Mouse (Mus musculus): Measurements from ENCODE around the gene Tagln2.
A peak's percentile ranks its signal among the peaks of the same experiment; 100 is the strongest.

Tagln2 gene

GRCm38 (mm10) chr1:172481540-172482280, 18.1 kb upstream of the Tagln2 start, which contains the start of gene Igsf9:
Gene Igsf9 (plus strand): TSS chr1:172481788.
- DNase-seq (ENCODE audit: low spot score): peak; percentile 90

GRCm38 (mm10) chr1:172482518-172483360, 17.1 kb upstream of the Tagln2 start:
- DNase-seq (ENCODE audit: low spot score): no peak

GRCm38 (mm10) chr1:172483361-172483660, 16.5 kb upstream of the Tagln2 start:
- no peak for DNase-seq (ENCODE audit: low spot score)

GRCm38 (mm10) chr1:172484236-172484635, 15.6 kb upstream of the Tagln2 start:
- DNase-seq (ENCODE audit: low spot score): no peak

GRCm38 (mm10) chr1:172484671-172485070, 15.2 kb upstream of the Tagln2 start:
- no peak for DNase-seq (ENCODE audit: low spot score)

GRCm38 (mm10) chr1:172485821-172486220, 14.0 kb upstream of the Tagln2 start:
- no peak for DNase-seq (ENCODE audit: low spot score)

GRCm38 (mm10) chr1:172486236-172486635, 13.6 kb upstream of the Tagln2 start:
- no peak for DNase-seq (ENCODE audit: low spot score)

GRCm38 (mm10) chr1:172486651-172487050, 13.2 kb upstream of the Tagln2 start:
- no peak for DNase-seq (ENCODE audit: low spot score)

- DNase-seq (ENCODE audit: low spot score): no peak
Observed at GRCm38 (mm10) chr1:172487859-172488258, 12.0 kb upstream of the Tagln2 start.

- DNase-seq (ENCODE audit: low spot score): no peak
Observed at GRCm38 (mm10) chr1:172488831-172489230, 11.0 kb upstream of the Tagln2 start.

- no peak for DNase-seq (ENCODE audit: low spot score)
Observed at GRCm38 (mm10) chr1:172489585-172490250, 10.1 kb upstream of the Tagln2 start.

- DNase-seq (ENCODE audit: low spot score): peak; percentile 61
Observed at GRCm38 (mm10) chr1:172490261-172490661, 9.6 kb upstream of the Tagln2 start.

GRCm38 (mm10) chr1:172492047-172492446, 7.8 kb upstream of the Tagln2 start:
- DNase-seq (ENCODE audit: low spot score): no peak

- DNase-seq (ENCODE audit: low spot score): no peak
Observed at GRCm38 (mm10) chr1:172493516-172493915, 6.3 kb upstream of the Tagln2 start.

GRCm38 (mm10) chr1:172496030-172496429, 3.8 kb upstream of the Tagln2 start:
- no peak for DNase-seq (ENCODE audit: low spot score)

- DNase-seq (ENCODE audit: low spot score): no peak
Observed at GRCm38 (mm10) chr1:172497428-172497827, 2.4 kb upstream of the Tagln2 start.

- DNase-seq (ENCODE audit: low spot score): peak; percentile 26
Observed at GRCm38 (mm10) chr1:172500451-172501370, 864 bp downstream of the Tagln2 start.

- DNase-seq (ENCODE audit: low spot score): peak; percentile 81
Observed at GRCm38 (mm10) chr1:172501371-172502144, 1.7 kb downstream of the Tagln2 start.

- DNase-seq (ENCODE audit: low spot score): no peak
Observed at GRCm38 (mm10) chr1:172502145-172503110, 2.6 kb downstream of the Tagln2 start.
